Mouse (Mus musculus): ENCODE measurements around the gene Smbd1. TPM values are rescaled to one million over a fixed set of nuclear protein-coding genes. Genes with fewer than 3 reads are reported as not detected.

The Smbd1 gene
- polyA plus RNA-seq, 1 experiment, result not detected

DNA sequence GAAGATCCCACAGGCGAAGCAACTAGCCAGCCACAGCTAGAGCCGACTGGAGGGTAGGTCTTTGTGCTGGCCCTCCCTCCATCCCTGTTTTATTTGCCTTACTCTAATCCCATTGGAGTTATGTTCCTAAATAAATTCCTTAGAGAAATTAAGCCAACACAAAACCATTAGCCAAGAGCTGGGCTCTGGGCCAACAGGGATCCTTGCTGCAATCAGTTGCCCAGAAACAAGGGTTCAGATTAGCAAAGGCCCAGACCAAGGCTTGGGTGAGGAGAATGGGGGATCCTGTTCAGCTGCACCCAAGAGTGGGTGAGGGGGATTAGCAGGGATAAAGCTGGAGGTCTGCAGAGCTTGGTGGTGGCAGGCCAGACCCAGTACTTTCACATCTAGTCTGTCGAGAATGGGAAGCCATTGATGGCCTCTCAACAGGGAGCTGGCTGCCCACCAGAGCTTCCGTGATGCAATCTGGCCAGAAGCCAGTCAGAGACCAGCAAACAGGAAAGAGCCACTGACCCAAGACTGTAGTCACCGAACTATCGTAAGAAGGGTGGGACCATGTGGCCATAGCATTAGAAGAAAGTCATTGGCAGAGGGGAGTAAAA lies 6.9 kb downstream of the Smbd1 start:
- H3K27me3 ChIP-seq (replicated peaks; ENCODE audit: control insufficient read depth, insufficient read depth, low read length), result no peaks in the 10 kb centered on the region
- peaks cover 4% of the 10 kb centered on the region; the same call in 1 of the 2 replicates for H3K4me1 ChIP-seq (ENCODE audit: control insufficient read depth, insufficient read depth, low read length)
- no peak overlapping the region for H3K4me3 ChIP-seq (ENCODE audit: insufficient read depth, low read depth, low read length)
- no peaks in the 10 kb centered on the region for H3K36me3 ChIP-seq (ENCODE audit: control insufficient read depth, insufficient read depth, low read length)
- H3K27ac ChIP-seq (ENCODE audit: insufficient read depth, low read depth, low read length), result peak overlapping the region; percentile 43; the same call in 1 of the 2 replicates
- no peak for TF ChIP-seq CTCF (conservative IDR thresholded peaks at IDR 0.05; ENCODE audit: insufficient read depth, insufficient read length, low read depth, low read length)
- TF ChIP-seq POLR2A (IDR thresholded peaks at IDR 0.05; ENCODE audit: low read depth, low read length), result no peak
- DNase-seq, result peak; percentile 82
- 29% methylated on average over 6 of the region's 6 CpGs for WGBS

- Histone ChIP-seq H3K4me1 (ENCODE audit: control insufficient read depth, insufficient read depth, low read length) (no peaks in the 10 kb centered on the region), H3K27ac (ENCODE audit: insufficient read depth, low read depth, low read length) (no peak within 1 kb of the TSS), H3K27me3 (replicated peaks; ENCODE audit: control insufficient read depth, insufficient read depth, low read length) (no peaks in the 10 kb centered on the region), H3K4me3 (ENCODE audit: insufficient read depth, low read depth, low read length) (no peak within 1 kb of the TSS), H3K36me3 (ENCODE audit: control insufficient read depth, insufficient read depth, low read length) (no peaks in the 10 kb centered on the region)
- 44% methylated on average over 3 of the region's 3 CpGs for WGBS
- TF ChIP-seq CTCF (conservative IDR thresholded peaks at IDR 0.05; ENCODE audit: insufficient read depth, insufficient read length, low read depth, low read length) (no peak), POLR2A (IDR thresholded peaks at IDR 0.05; ENCODE audit: low read depth, low read length) (no peak)
- DNase-seq, result no peak
Observed at GRCm38 (mm10) chr16:32797426-32797689, 12.9 kb downstream of the Smbd1 start, which contains the start of gene Muc20. Gene Muc20, minus strand, starts transcription at chr16:32797435.

GRCm38 (mm10) chr16:32796676-32797425 lies 13.4 kb downstream of the Smbd1 start:
- H3K4me3 ChIP-seq (ENCODE audit: insufficient read depth, low read depth, low read length), result no peak overlapping the region
- H3K36me3 ChIP-seq (ENCODE audit: control insufficient read depth, insufficient read depth, low read length), result no peaks in the 10 kb centered on the region
- 60% methylated on average over 14 of the region's 14 CpGs for WGBS
- no peak for DNase-seq
- H3K27ac ChIP-seq (ENCODE audit: insufficient read depth, low read depth, low read length), result no peak overlapping the region
- no peak for TF ChIP-seq CTCF (conservative IDR thresholded peaks at IDR 0.05; ENCODE audit: insufficient read depth, insufficient read length, low read depth, low read length)
- TF ChIP-seq POLR2A (IDR thresholded peaks at IDR 0.05; ENCODE audit: low read depth, low read length), result no peak
- no peaks in the 10 kb centered on the region for H3K27me3 ChIP-seq (replicated peaks; ENCODE audit: control insufficient read depth, insufficient read depth, low read length)
- H3K4me1 ChIP-seq (ENCODE audit: control insufficient read depth, insufficient read depth, low read length), result no peaks in the 10 kb centered on the region

- H3K27ac ChIP-seq (ENCODE audit: insufficient read depth, low read depth, low read length), result no peak overlapping the region
- 93% methylated on average over 1 of the region's 1 CpGs for WGBS
- TF ChIP-seq POLR2A (IDR thresholded peaks at IDR 0.05; ENCODE audit: low read depth, low read length), result no peak
- TF ChIP-seq CTCF (conservative IDR thresholded peaks at IDR 0.05; ENCODE audit: insufficient read depth, insufficient read length, low read depth, low read length), result no peak
- DNase-seq, result no peak
- H3K4me1 ChIP-seq (ENCODE audit: control insufficient read depth, insufficient read depth, low read length), result no peaks in the 10 kb centered on the region
- no peak overlapping the region for H3K4me3 ChIP-seq (ENCODE audit: insufficient read depth, low read depth, low read length)
- H3K36me3 ChIP-seq (ENCODE audit: control insufficient read depth, insufficient read depth, low read length), result no peaks in the 10 kb centered on the region
- H3K27me3 ChIP-seq (replicated peaks; ENCODE audit: control insufficient read depth, insufficient read depth, low read length), result no peaks in the 10 kb centered on the region
Observed at GRCm38 (mm10) chr16:32795177-32795576, 15.1 kb downstream of the Smbd1 start.

- H3K36me3 ChIP-seq (ENCODE audit: control insufficient read depth, insufficient read depth, low read length), result no peaks in the 10 kb centered on the region
- H3K27ac ChIP-seq (ENCODE audit: insufficient read depth, low read depth, low read length), result no peak overlapping the region
- 93% methylated on average over 5 of the region's 5 CpGs for WGBS
- no peak for DNase-seq
- no peak overlapping the region for H3K4me3 ChIP-seq (ENCODE audit: insufficient read depth, low read depth, low read length)
- no peaks in the 10 kb centered on the region for H3K4me1 ChIP-seq (ENCODE audit: control insufficient read depth, insufficient read depth, low read length)
- TF ChIP-seq POLR2A (IDR thresholded peaks at IDR 0.05; ENCODE audit: low read depth, low read length) (no peak), CTCF (conservative IDR thresholded peaks at IDR 0.05; ENCODE audit: insufficient read depth, insufficient read length, low read depth, low read length) (no peak)
- H3K27me3 ChIP-seq (replicated peaks; ENCODE audit: control insufficient read depth, insufficient read depth, low read length), result no peaks in the 10 kb centered on the region
Observed at GRCm38 (mm10) chr16:32790056-32790455, 20.2 kb downstream of the Smbd1 start.

DNA sequence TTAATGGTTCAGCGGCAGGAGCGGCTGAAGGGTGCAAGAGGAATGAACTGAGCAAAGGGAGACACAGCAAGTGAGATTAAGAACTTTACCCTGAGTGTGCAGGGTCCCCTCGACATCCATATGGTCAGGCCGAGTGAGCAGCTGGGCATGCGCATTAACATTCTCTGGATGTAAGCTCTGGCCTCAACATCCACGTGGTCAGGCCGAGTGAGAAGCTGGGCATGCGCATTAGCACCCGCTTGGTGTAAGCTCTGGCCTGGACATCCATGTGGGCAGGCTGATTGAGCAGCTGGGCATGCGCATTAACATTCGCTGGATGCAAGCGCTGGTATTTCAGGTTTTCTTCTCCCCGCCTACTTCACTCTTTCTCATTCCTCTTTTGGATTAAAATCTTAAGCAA lies 25.4 kb downstream of the Smbd1 start:
- no peak for DNase-seq
- Histone ChIP-seq H3K27me3 (replicated peaks; ENCODE audit: control insufficient read depth, insufficient read depth, low read length) (no peaks in the 10 kb centered on the region), H3K36me3 (ENCODE audit: control insufficient read depth, insufficient read depth, low read length) (no peaks in the 10 kb centered on the region), H3K4me1 (ENCODE audit: control insufficient read depth, insufficient read depth, low read length) (no peaks in the 10 kb centered on the region), H3K27ac (ENCODE audit: insufficient read depth, low read depth, low read length) (no peak overlapping the region), H3K4me3 (ENCODE audit: insufficient read depth, low read depth, low read length) (no peak overlapping the region)
- WGBS, result 78% methylated on average over 13 of the region's 13 CpGs
- TF ChIP-seq POLR2A (IDR thresholded peaks at IDR 0.05; ENCODE audit: low read depth, low read length) (no peak), CTCF (conservative IDR thresholded peaks at IDR 0.05; ENCODE audit: insufficient read depth, insufficient read length, low read depth, low read length) (no peak)

DNA sequence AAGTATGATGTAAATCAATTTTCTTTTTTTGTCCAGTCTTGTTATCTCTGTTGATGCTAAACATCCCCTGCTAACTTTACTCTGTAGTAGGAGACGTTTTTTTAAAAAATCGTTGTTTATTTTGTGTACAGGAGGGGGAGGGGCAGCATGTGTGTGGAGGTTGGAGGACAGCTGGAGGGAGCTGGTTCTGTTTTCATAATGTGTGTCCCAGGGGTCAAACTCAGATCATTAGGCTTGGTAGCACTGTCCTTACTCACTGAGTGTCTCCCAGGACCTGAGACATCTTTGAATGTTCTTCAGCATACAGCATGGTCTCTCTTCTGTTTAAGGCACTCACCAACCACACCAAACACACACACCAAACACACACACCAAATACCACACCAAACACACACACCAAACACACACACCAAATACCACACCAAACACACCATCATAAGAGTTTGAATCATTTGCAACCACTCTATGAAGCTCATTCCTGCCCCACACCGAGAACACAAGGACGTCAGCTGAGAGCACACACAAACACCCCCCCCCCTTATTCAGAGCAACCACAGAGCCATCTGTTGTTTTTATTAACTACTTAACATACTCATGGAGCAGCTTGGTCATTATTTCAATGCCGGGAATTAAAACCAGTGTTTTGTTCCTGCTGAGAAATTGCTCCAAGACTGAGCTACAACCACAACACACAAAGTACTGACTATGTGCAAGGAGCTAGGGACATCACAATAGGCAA lies 26.8 kb downstream of the Smbd1 start:
- 51% methylated on average over 5 of the region's 5 CpGs for WGBS
- Histone ChIP-seq H3K4me1 (ENCODE audit: control insufficient read depth, insufficient read depth, low read length) (no peaks in the 10 kb centered on the region), H3K36me3 (ENCODE audit: control insufficient read depth, insufficient read depth, low read length) (no peaks in the 10 kb centered on the region), H3K27me3 (replicated peaks; ENCODE audit: control insufficient read depth, insufficient read depth, low read length) (no peaks in the 10 kb centered on the region), H3K27ac (ENCODE audit: insufficient read depth, low read depth, low read length) (no peak overlapping the region), H3K4me3 (ENCODE audit: insufficient read depth, low read depth, low read length) (no peak overlapping the region)
- no peak for DNase-seq
- TF ChIP-seq CTCF (conservative IDR thresholded peaks at IDR 0.05; ENCODE audit: insufficient read depth, insufficient read length, low read depth, low read length) (no peak), POLR2A (IDR thresholded peaks at IDR 0.05; ENCODE audit: low read depth, low read length) (no peak)

Measured in kidney, adult 2 months (tissue).